Mouse (Mus musculus) bone marrow macrophage, adult 2 months (primary cell): ENCODE results near the gene Hist1h2bn.
"Not testable (repeated sequence)": the region's sequence is repeated elsewhere in the genome, so short reads cannot be mapped to it uniquely, and the experiment has no call there.

Source experiments
- CTCF ChIP-seq: IDR thresholded peaks from 2 replicates; pipeline ENCODE4 v1.5.1; 2012; ENCODE audit warnings: low read depth, mild to moderate bottlenecking, low read length, moderate library complexity
- POLR2A ChIP-seq: IDR thresholded peaks from 2 replicates; pipeline ENCODE4 v1.6.1; 2012; ENCODE audit warnings: mild to moderate bottlenecking, low read depth, low read length, borderline replicate concordance

GRCm38 (mm10) chr13:21782361-21783254, 28.7 kb downstream of the Hist1h2bn start:
- TF ChIP-seq CTCF, POLR2A: not testable (repeated sequence)
